Mouse (Mus musculus): ENCODE data around the gene Mien1. TPM values are rescaled to one million over a fixed set of nuclear protein-coding genes. Genes with fewer than 3 reads are reported as not detected.
A peak's percentile ranks its signal among the peaks of the same experiment; 100 is the strongest.

Gene Mien1
- total RNA-seq, 2 experiments from 2014 or later = 53.0 to 66.2 TPM

DNA sequence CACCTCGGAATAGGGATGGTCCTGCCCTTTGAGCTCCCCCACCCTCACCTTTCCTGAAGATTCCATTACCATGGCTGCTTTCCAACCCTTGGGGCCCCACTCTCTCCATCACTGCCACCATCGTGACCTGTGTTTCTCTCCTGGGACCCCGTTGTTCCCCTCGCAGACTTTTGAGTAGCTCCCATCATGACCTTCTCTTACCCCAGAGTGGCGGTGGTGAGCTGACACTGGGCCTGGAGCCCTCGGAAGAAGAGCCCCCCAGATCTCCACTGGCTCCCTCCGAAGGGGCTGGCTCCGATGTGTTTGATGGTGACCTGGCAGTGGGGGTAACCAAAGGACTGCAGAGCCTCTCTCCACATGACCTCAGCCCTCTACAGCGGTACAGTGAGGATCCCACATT is 3.1 kb downstream of the Mien1 start:
- no peak for DNase-seq
- intact Hi-C loops (cut with DNase I) = loop anchor here (5.0 kb wide), 1 partner anchor 33 kb away; the partner anchor contains the start of gene Pgap3

DNA sequence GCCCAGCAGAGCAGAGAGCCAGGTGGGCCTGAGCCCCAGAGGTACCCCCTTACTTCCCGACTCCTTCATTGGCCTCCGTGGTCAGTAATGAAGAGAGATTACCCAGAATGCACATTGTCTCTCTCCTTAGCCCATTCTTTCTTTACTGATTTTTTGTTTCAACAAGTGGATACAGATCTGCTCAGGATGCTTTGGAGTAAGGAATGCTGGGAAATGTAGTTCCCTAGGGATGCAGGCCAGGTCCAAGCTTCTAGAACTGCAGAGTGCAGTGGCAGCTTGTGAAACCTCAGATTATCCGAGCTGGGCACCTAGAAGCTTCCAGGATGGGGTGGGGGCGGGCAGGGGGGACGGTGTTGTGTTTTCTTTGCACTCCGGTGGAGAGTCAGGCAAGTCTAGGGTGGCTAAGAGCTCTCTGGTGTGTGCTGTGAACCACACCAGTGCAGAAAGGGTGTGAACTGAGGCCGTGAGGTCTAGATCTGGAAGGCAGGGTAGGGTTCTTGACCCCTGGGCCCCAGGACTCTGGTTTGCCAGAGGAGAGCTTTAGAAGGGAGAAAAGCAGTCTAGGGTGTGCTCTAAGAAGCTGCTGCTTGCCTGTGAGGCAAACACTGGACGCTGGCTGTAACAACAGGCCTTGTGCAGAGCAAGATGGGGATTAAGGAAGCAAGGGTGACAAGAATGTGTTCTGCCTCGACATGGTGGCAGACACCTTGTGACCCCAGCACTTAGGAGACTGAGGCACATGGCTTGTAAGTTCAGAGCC is 6.9 kb downstream of the Mien1 start:
- intact Hi-C loops (cut with DNase I) = no loop called here
- DNase-seq = no peak

DNA sequence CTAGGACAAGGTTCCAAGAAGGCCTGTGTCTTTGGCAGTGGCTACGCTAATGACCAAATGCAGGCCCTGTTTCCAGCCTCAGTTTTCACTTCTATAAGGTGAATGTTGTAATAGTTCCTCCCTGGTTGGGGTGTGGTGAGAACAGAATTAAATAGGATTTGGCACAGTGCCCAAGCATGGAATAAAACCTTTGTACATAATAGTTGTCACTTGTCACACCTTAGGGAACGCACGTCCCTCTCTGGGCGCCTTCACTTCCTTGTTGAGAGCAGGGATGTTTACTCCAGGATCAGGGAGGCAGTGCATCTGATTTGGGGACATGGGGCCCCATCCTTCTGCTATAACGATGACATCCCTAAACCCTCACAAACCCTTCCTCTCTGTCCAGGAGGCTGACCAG is 10.4 kb downstream of the Mien1 start:
- DNase-seq = no peak
- intact Hi-C loops (cut with DNase I) = no loop called here

DNA sequence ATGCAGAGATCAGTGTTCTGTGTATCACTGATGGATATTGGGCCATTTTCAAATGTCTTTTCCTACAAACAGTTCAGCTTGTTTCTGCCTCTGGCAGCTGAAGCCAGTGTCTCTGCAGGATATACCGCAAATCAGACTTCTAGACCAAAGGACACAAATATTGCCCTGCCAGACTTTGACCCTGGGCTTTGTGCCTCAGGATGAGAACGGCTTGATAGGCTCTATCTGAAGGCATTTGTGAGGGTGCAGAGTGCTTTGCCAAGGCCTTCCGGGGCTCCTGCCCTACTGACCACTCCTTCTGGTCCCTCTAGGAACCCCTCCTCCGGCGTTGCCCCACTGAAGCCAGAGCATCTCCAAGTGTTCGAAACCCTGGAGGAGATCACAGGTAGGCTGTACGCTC is 12.2 kb downstream of the Mien1 start:
- no peak for DNase-seq
- intact Hi-C loops (cut with DNase I) = no loop called here

- DNase-seq = no peak
- intact Hi-C loops (cut with DNase I) = no loop called here
Measured at GRCm38 (mm10) chr11:98418939-98419547, 19.7 kb downstream of the Mien1 start.

DNA sequence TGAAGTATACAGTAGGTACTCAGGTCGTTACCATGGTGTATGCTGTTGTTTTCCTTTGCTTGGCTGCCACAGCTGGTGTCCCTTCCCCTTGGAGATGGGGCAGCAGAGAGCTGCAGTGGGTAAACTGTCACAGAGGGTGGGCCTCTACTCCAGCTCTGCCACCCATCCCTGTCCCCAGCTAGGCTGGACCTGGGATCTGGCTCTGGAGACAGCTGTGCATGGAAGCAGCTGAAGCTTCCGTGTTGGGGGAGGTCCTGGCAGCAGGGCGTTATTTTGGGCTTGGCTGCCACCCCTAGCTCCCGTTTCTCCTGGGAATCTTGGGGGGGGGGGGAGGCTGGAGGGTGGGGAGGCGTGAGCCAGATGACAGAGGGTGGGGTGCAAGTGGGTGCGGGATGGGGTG is 20.5 kb downstream of the Mien1 start:
- intact Hi-C loops (cut with DNase I) = no loop called here
- DNase-seq = no peak

GRCm38 (mm10) chr11:98417074-98417473 is 21.7 kb downstream of the Mien1 start:
- DNase-seq = no peak
- intact Hi-C loops (cut with DNase I) = no loop called here

DNA sequence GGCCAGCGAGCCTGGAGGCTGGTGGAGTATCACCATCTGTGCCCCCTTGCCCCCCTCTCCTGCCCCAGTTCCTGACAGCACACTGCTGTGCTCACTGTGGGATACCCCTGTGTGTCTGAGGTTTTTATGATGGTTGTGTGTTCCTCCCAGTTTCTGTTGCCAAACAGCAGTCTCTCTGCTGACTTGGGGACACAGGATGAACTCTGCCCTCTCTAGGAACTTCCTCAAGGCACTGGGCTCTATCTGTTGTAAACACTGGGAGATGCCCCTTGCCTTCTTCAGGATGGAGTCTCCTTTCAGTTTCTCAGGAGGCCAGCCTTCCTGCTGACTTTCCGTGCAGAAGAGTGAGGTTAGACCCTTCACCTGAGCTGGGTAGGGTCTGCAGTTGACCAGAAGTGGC is 24.6 kb downstream of the Mien1 start:
- intact Hi-C loops (cut with DNase I) = no loop called here
- no peak for DNase-seq

DNA sequence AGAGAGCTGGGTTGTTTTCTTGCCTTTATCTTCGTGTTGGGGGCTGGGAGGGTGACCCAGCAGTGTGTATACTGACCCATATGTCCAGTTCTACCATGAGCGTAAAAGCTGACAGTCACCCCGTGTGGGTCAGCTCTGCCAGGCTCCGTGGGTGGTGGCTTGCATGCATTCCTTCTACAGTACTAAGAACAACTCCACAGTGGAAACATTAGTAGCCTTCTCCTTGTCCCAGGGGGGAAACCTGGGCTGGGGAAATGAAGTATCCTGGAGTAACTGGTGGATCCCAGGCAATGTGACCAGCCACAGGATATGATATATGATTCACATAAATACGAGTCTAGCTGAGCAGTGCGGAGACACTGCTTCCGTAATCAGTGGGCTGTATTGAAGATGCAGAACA is 25.1 kb downstream of the Mien1 start:
- DNase-seq = no peak
- intact Hi-C loops (cut with DNase I) = loop anchor here (2.0 kb wide), 1 partner anchor 25 kb away; the partner anchor contains the start of gene Mien1

DNA sequence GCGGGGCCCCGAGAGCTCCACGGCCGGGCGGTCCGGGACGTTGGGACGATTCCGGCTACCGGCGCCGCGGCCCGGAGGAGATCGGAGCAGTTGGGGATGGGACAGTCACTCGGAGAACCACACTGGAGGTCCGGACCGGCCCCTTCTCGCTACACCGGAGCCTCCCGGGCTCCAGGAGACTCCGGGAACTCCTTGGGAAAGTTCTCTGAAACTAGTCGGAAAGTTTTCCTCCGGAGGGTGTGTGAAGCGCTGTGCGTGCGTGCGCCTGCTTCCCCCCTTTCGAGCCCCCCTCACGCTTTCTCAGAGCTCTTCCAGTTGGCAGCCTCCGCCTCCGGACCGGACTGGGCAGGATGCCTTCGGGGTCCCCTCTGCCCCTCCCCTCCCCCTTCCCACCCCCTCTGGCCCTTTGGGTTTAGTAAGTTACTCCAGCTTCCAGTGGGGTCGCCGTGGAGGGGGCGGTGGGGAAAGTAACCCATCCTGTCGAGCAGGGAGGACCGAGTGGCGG is 25.9 kb downstream of the Mien1 start:
- peak; percentile 16 to 62 for DNase-seq

GRCm38 (mm10) chr11:98412273-98412796 is 26.5 kb downstream of the Mien1 start, which contains the start of gene Erbb2:
TSS of gene Erbb2 (plus strand) at chr11:98412470.
- DNase-seq = peak; percentile 67 to 78
- intact Hi-C loops (cut with DNase I) = loop anchor here (2.0 kb wide), 1 partner anchor 26 kb away; the partner anchor contains the start of gene Mien1

More for the DNA sequence above, 25.9 kb downstream of the Mien1 start:
- intact Hi-C loops (cut with DNase I) = loop anchor here (2.0 kb wide), 1 partner anchor 26 kb away; the partner anchor contains the start of gene Mien1

- no peak for DNase-seq
Measured at GRCm38 (mm10) chr11:98409341-98409822, 29.4 kb downstream of the Mien1 start.

DNA sequence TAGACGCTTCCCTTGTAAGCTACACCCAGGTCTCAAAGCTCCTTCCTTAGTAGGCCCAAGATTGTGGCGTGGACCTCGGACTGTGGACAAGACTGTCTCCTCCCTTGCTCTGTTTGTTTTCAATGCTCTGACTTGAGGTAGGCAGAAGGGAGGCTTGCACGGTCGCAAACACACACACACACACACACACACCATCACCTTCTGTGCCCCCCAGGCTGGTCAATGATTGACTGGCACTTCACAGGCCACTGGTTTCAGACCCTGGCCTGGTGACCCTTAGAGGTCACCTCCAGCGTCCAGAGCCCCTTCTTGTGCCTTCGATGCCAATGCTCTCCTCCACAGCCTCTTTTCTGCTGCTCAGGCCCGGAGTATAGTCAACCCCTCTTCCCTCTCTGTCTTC is 29.9 kb downstream of the Mien1 start:
- intact Hi-C loops (cut with DNase I) = no loop called here

More at GRCm38 (mm10) chr11:98409341-98409822, 29.4 kb downstream of the Mien1 start:
- intact Hi-C loops (cut with DNase I) = no loop called here

GRCm38 (mm10) chr11:98406621-98407020 is 32.2 kb downstream of the Mien1 start:
- intact Hi-C loops (cut with DNase I) = no loop called here
- DNase-seq = no peak

More for the DNA sequence above, 29.9 kb downstream of the Mien1 start:
- DNase-seq = no peak

- DNase-seq = no peak
- intact Hi-C loops (cut with DNase I) = loop anchor here (5.0 kb wide), 1 partner anchor 36 kb away; the partner anchor contains the start of gene Mien1
Measured at GRCm38 (mm10) chr11:98400816-98401215, 38.0 kb downstream of the Mien1 start.

DNA sequence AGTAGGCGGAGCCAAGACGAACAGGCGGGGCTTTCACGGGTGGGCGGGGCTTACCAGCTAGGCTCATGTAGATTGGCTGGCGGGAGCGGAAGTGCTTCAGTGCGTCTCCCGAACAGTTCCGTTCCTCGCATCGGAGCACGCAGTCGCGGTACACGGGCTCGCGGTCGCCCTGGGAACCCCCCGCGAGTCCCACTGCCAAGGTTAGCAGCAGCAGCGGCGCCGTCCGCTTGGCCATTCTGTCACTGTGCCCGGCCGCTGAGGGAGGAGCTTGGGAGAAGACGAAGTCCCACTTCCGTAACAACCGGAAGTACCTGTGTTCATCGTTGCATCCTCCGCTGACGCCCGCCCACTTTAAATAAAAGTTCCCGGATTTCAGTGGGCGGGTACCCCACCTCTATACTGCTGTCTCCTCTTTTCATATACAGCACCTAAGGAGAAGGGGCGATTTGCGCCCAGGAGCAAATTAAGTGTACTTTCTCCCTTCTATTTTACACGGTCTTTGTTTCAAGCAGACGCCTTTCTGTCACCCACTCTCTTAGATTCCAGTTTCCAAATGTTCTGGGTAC is 38.5 kb downstream of the Mien1 start, which contains the start of gene Pgap3:
Pgap3 (minus strand) TSS at position 330 of the 566 bp plus-strand sequence.
- intact Hi-C loops (cut with DNase I) = loop anchor here (5.0 kb wide), 1 partner anchor 37 kb away; the partner anchor contains the start of gene Mien1
- peak; percentile 81 to 90 for DNase-seq

DNA sequence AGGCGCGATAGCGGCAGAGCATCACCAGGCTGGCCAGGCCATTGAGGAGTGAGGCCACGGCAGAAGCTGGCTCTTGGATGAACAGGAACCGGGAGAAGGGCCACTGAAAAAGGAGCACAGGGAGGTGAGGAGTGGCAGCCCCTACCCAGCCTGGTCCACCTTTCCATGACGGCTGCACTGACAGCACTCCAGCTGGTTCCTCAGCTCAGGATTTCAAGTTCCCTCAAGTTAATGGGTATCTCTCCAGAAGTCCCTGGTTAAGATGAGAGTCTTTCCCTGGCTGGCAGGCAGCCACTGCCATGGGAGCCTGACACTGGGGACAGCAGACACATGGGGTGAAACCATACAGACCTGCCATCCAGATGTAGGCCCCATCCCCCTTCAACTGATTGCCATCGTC is 40.8 kb downstream of the Mien1 start:
- intact Hi-C loops (cut with DNase I) = no loop called here
- no peak for DNase-seq

DNA sequence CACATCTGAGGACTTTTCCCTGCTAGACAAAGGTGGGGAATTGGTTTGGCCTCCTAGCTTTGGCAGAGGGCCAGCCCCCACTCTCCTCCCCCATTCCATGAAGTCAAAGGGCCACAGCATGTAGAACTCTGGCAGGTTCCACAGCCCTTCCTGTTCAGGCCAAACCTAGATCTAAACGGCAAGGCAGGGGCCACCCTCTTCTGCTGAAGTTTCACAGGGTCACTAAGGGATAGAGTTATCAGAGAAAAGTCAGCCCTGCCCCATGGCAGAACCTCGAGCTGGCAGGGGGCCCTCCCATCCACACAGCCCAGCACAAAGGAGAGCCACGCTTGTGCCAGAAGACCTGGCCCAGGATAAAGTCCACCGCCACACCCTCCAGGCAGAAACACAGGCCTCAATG is 43.8 kb downstream of the Mien1 start:
- intact Hi-C loops (cut with DNase I) = no loop called here
- peak in 1 of 2 experiments; percentile 57 for DNase-seq

DNA sequence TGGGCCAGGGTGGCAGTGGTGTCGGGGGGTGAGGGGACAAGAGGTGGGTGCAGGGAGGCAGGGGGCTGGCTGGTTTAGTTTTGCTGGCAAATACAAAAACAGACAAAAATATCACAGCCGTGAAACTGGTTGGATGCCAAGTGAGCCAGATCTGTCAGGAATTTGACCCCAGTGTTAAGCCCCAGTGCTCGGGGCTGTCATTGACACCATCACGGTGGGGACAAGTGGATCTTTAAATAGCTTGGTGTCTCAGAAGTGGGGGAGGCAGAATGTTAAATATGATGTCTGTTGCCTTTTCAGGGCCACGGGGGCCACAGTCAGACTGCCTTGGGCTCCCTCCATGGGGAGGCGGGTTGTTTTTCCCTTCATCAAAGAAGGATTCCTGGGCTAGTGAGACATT is 44.5 kb downstream of the Mien1 start:
- DNase-seq = no peak
- intact Hi-C loops (cut with DNase I) = no loop called here

- intact Hi-C loops (cut with DNase I) = no loop called here
- DNase-seq = peak in 1 of 2 experiments; percentile 48
Measured at GRCm38 (mm10) chr11:98393317-98393716, 45.5 kb downstream of the Mien1 start.

- DNase-seq = no peak
- intact Hi-C loops (cut with DNase I) = no loop called here
Measured at GRCm38 (mm10) chr11:98392645-98393044, 46.1 kb downstream of the Mien1 start.
